Mouse (Mus musculus) limb, embryonic 14.5 days (tissue): Measurements from ENCODE around the gene Gm20517. TPM values are rescaled to one million over a fixed set of nuclear protein-coding genes. Genes with fewer than 3 reads are reported as not detected.

Source experiments
- ATAC-seq: fragments of 200-750 bp; cut with Nextera tagmentation; 2 replicates; pipeline ENCODE4 v1.8.0; 2017; ENCODE audit warnings: low read depth, moderate number of reproducible peaks, moderate TSS enrichment; ENCODE audit not compliant: low FRiP score
- DNase-seq: peaks from one replicate; pipeline ENCODE4 v3.0.0-alpha.2; 2015; ENCODE audit warnings: low spot score
- H3K27ac ChIP-seq: fragments of 300-500 bp; sonication (generic); replicated peaks from 2 replicates; pipeline ENCODE4 v1.5.1; 2014; ENCODE audit warnings: low read depth, mild to moderate bottlenecking, low read length, moderate library complexity, mixed read lengths
- H3K27me3 ChIP-seq: fragments of 300-500 bp; sonication (generic); 2 replicates; pipeline ENCODE4 v1.6.1; 2014; ENCODE audit warnings: low read length, mixed read lengths; ENCODE audit not compliant: control insufficient read depth, insufficient read depth
- H3K36me3 ChIP-seq: fragments of 300-500 bp; sonication (generic); 2 replicates; pipeline ENCODE4 v1.6.1; 2014; ENCODE audit warnings: mild to moderate bottlenecking, low read length, moderate library complexity, mixed read lengths; ENCODE audit not compliant: control insufficient read depth, insufficient read depth
- H3K4me1 ChIP-seq: fragments of 300-500 bp; sonication (generic); 2 replicates; pipeline ENCODE4 v1.6.1; 2014; ENCODE audit warnings: antibody characterized with exemption, low read length, mixed read lengths; ENCODE audit not compliant: control insufficient read depth, insufficient read depth
- H3K4me2 ChIP-seq: fragments of 300-500 bp; sonication (generic); replicated peaks from 2 replicates; pipeline ENCODE4 v1.6.1; 2014; ENCODE audit warnings: low read depth, mild to moderate bottlenecking, low read length, moderate library complexity; ENCODE audit not compliant: severe bottlenecking
- H3K4me3 ChIP-seq: fragments of 300-500 bp; sonication (generic); replicated peaks from 2 replicates; pipeline ENCODE4 v1.5.1; 2014; ENCODE audit warnings: low read length
- H3K9ac ChIP-seq: fragments of 300-500 bp; sonication (generic); 2 replicates; pipeline ENCODE4 v1.6.1; 2014; ENCODE audit warnings: mild to moderate bottlenecking, low read depth, low read length, moderate library complexity; ENCODE audit not compliant: severe bottlenecking
- H3K9me3 ChIP-seq: fragments of 300-500 bp; sonication (generic); 2 replicates; pipeline ENCODE4 v1.6.1; 2016; ENCODE audit warnings: low read length; ENCODE audit not compliant: control insufficient read depth
- POLR2A ChIP-seq: fragments of 200-500 bp; IDR thresholded peaks from 2 replicates; pipeline ENCODE4 v1.8.0; 2012; ENCODE audit warnings: inconsistent platforms, mild to moderate bottlenecking, moderate library complexity, borderline replicate concordance; ENCODE audit not compliant: insufficient read depth, insufficient read length; ENCODE audit errors: extremely low read depth
- WGBS: fragments of 180-500 bp; shearing (Covaris S2); extraction: QIAGEN DNeasy Blood & Tissue Kit; methylation state at CpG from one replicate; pipeline ENCODE4 v1.1.7; 2014; 5-methylcytosine and 5-hydroxymethylcytosine counted together
- polyA plus RNA-seq, 2 experiments: library from polyadenylated mRNA; depleted of rRNA in 1 of 2; stranded (reverse) in 1 of 2; unstranded in 1 of 2; fragments of >200 nt; fragmentation: Nextera tagmentation in 1 of 2; extraction: Ambion mirVana in 1 of 2; gene quantifications; 2 replicates each; pipeline versions ENCODE4 v1.2.1 to v1.2.3; 2012 to 2014

Gm20517 gene
- polyA plus RNA-seq, 2 experiments = 1.3 to 1.4 TPM

- no peak overlapping the region for H3K27ac ChIP-seq
- H3K9ac ChIP-seq = no peak overlapping the region
- H3K4me1 ChIP-seq = no peaks in the 10 kb centered on the region
- no peak for ATAC-seq
- 89% methylated on average over 7 of the region's 7 CpGs for WGBS
- DNase-seq = no peak
- H3K4me2 ChIP-seq = no peak overlapping the region
- H3K27me3 ChIP-seq = no peaks in the 10 kb centered on the region
- TF ChIP-seq POLR2A = no peak
- no peak overlapping the region for H3K4me3 ChIP-seq
- H3K36me3 ChIP-seq = 0 out of 2 replicates have a peak, but pooled peaks cover 4% of the 10 kb centered on the region
- no peaks in the 10 kb centered on the region for H3K9me3 ChIP-seq
These were observed 53.1 kb downstream of the Gm20517 start for GRCm38 (mm10) chr17:47664474-47664873.

- no peak overlapping the region for H3K4me3 ChIP-seq
- H3K9ac ChIP-seq = no peak overlapping the region
- peaks cover 5% of the 10 kb centered on the region for H3K4me1 ChIP-seq
- WGBS = 72% methylated on average over 4 of the region's 4 CpGs
- peaks cover 8% of the 10 kb centered on the region; the same call in 1 of the 2 replicates for H3K36me3 ChIP-seq
- no peaks in the 10 kb centered on the region for H3K9me3 ChIP-seq
- no peak for ATAC-seq
- peaks cover 5% of the 10 kb centered on the region; the same call in 1 of the 2 replicates for H3K27me3 ChIP-seq
- no peak for TF ChIP-seq POLR2A
- H3K4me2 ChIP-seq = no peak overlapping the region
- DNase-seq = no peak
- H3K27ac ChIP-seq = no peak overlapping the region
These were observed 57.8 kb downstream of the Gm20517 start for GRCm38 (mm10) chr17:47669166-47669565.

DNA sequence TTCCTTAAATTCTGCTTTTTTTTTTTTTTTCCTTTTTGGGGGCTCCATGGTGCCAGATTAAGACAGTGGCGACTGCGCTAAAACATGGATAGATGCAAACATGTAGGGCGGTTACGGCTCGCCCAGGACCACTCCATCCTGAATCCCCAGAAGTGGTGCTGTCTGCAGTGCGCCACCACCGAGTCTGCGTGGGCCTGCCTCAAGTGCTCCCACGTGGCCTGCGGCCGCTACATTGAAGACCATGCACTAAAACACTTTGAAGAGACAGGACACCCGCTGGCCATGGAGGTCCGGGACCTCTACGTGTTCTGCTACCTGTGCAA lies 60.6 kb downstream of the Gm20517 start:
- Histone ChIP-seq H3K9me3 (no peaks in the 10 kb centered on the region), H3K4me2 (peak overlapping the region; percentile 86), H3K36me3 (peaks cover 19% of the 10 kb centered on the region; the same call in 1 of the 2 replicates), H3K27me3 (peaks cover 5% of the 10 kb centered on the region; the same call in 1 of the 2 replicates), H3K4me1 (peaks cover 5% of the 10 kb centered on the region), H3K9ac (peak overlapping the region; percentile 56), H3K4me3 (peak overlapping the region; percentile 41), H3K27ac (no peak overlapping the region)
- no peak for DNase-seq
- no peak; the same call in 1 of the 2 replicates for ATAC-seq
- 13% methylated on average over 14 of the region's 14 CpGs for WGBS
- no peak for TF ChIP-seq POLR2A

- no peak for TF ChIP-seq POLR2A
- H3K27ac ChIP-seq = no peak overlapping the region
- H3K9me3 ChIP-seq = no peaks in the 10 kb centered on the region
- peaks cover 5% of the 10 kb centered on the region; the same call in 1 of the 2 replicates for H3K27me3 ChIP-seq
- peaks cover 5% of the 10 kb centered on the region for H3K4me1 ChIP-seq
- DNase-seq (peak; percentile 63), ATAC-seq (peak; percentile 78)
- peaks cover 21% of the 10 kb centered on the region for H3K36me3 ChIP-seq
- WGBS = 5% methylated on average over 57 of the region's 68 CpGs
- H3K9ac ChIP-seq = peak overlapping the region; percentile 56
- H3K4me2 ChIP-seq = peak overlapping the region; percentile 86
- H3K4me3 ChIP-seq = peak overlapping the region; percentile 41
These were observed 61.1 kb downstream of the Gm20517 start for GRCm38 (mm10) chr17:47672311-47673111.

- Histone ChIP-seq H3K9ac (no peak overlapping the region), H3K36me3 (peaks cover 59% of the 10 kb centered on the region), H3K4me2 (no peak overlapping the region), H3K27ac (no peak overlapping the region), H3K27me3 (peaks cover 5% of the 10 kb centered on the region; the same call in 1 of the 2 replicates), H3K4me3 (no peak overlapping the region), H3K9me3 (no peaks in the 10 kb centered on the region), H3K4me1 (peaks cover 5% of the 10 kb centered on the region)
- peak; percentile 80 for DNase-seq
- ATAC-seq = no peak
- no peak for TF ChIP-seq POLR2A
- WGBS = 19% methylated on average over 9 of the region's 9 CpGs
These were observed 65.2 kb downstream of the Gm20517 start for GRCm38 (mm10) chr17:47676581-47676980.
